Mouse (Mus musculus) lung, embryonic 16.5 days (tissue): ENCODE data around the gene Znrd1. TPM values are rescaled to one million over a fixed set of nuclear protein-coding genes. Genes with fewer than 3 reads are reported as not detected.
A peak's percentile ranks its signal among the peaks of the same experiment; 100 is the strongest.

Source experiments
- ATAC-seq: fragments of 200-750 bp; cut with Nextera tagmentation; 2 replicates; pipeline ENCODE4 v1.8.0; 2017; ENCODE audit warnings: low read depth, mild to moderate bottlenecking, moderate library complexity
- H3K27ac ChIP-seq: fragments of 300-500 bp; sonication (generic); 2 replicates; pipeline ENCODE4 v1.5.1; 2014; ENCODE audit warnings: mild to moderate bottlenecking, control low read depth, low read length
- H3K27me3 ChIP-seq: fragments of 300-500 bp; sonication (generic); 2 replicates; pipeline ENCODE4 v1.6.1; 2014; ENCODE audit warnings: low read depth, low read length, mixed read lengths; ENCODE audit not compliant: control insufficient read depth, insufficient read depth
- H3K36me3 ChIP-seq: fragments of 300-500 bp; sonication (generic); 2 replicates; pipeline ENCODE4 v1.6.1; 2014; ENCODE audit warnings: low read length; ENCODE audit not compliant: control insufficient read depth, insufficient read depth
- H3K4me1 ChIP-seq: fragments of 300-500 bp; sonication (generic); replicated peaks from 2 replicates; pipeline ENCODE4 v1.6.1; 2014; ENCODE audit warnings: low read length, mixed read lengths; ENCODE audit not compliant: control insufficient read depth, insufficient read depth
- H3K4me2 ChIP-seq: fragments of 300-500 bp; sonication (generic); 2 replicates; pipeline ENCODE4 v1.6.1; 2014; ENCODE audit warnings: low read depth, low read length, control low read depth
- H3K4me3 ChIP-seq: fragments of 300-500 bp; sonication (generic); 2 replicates; pipeline ENCODE4 v1.5.1; 2014; ENCODE audit warnings: mild to moderate bottlenecking, low read length, control low read depth
- H3K9ac ChIP-seq: fragments of 300-500 bp; sonication (generic); 2 replicates; pipeline ENCODE4 v1.6.1; 2014; ENCODE audit warnings: low read length, control low read depth
- H3K9me3 ChIP-seq: fragments of 300-500 bp; sonication (generic); 2 replicates; pipeline ENCODE4 v1.6.1; 2016; ENCODE audit warnings: low read length; ENCODE audit not compliant: control insufficient read depth
- WGBS: fragments of 180-500 bp; shearing (Covaris S2); extraction: QIAGEN DNeasy Blood & Tissue Kit; methylation state at CpG from one replicate; pipeline ENCODE4 v1.1.7; 2014; 5-methylcytosine and 5-hydroxymethylcytosine counted together
- polyA plus RNA-seq: library from polyadenylated mRNA; unstranded; fragments of >200 nt; fragmentation: Nextera tagmentation; extraction: Ambion mirVana; gene quantifications from 2 replicates; pipeline ENCODE4 v1.2.1, GENCODE M21; 2015

Znrd1 gene
- polyA plus RNA-seq, result 93.7 and 96.4 TPM in 2 replicates

DNA sequence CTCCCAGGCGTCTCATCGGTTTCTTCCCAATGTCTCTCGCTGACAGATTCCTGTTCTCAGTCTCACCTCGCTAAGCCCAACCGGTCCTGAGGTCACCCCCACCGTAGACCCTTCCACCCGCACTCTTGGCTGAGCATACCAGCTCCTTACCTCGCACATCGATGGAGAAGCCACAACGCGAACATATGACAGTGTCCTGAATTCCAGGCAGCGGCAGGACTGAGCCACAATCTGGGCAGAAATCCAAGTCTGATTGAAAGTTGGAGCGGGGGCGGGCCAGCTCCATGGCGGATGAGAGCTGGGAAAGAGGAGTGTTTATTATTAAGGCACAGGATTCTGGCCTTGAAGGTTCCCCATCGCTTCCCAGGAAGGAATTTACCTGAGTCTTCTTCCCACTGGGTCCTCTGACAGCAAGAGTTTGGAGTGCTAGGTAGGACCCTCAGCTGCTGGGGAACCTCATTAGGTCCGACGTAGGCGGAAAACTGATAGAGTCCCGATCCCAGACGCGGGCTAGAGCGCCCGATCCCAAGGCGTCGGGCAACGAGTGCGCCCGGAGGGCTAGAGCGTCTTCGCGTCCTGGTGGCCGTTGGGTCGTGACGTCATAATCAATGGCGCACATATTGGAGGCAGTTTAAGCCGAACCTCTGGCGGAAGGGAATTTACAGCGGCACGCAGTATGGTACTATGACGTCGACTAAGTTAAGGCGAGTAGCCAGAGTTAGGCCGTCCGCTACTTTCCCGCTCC lies at the start of gene Znrd1, which contains the start of gene Znrd1as:
TSS of gene Znrd1 (minus strand) at position 561 of the 745 bp plus-strand sequence.
TSS of gene Znrd1as (plus strand) at position 594 of the 745 bp plus-strand sequence.
- H3K4me3 ChIP-seq, result peak within 1 kb of the TSS; percentile 72
- peaks cover 12% of the 10 kb centered on the region for H3K4me1 ChIP-seq
- peak within 1 kb of the TSS; percentile 87 for H3K27ac ChIP-seq
- no peaks in the 10 kb centered on the region for H3K27me3 ChIP-seq
- peaks cover 12% of the 10 kb centered on the region for H3K36me3 ChIP-seq
- WGBS, result under 1% methylated on average over 46 of the region's 46 CpGs
- H3K4me2 ChIP-seq, result peak within 1 kb of the TSS; percentile 78
- peak; percentile 98 for ATAC-seq
- no peaks in the 10 kb centered on the region for H3K9me3 ChIP-seq
- peak within 1 kb of the TSS; percentile 84 for H3K9ac ChIP-seq

DNA sequence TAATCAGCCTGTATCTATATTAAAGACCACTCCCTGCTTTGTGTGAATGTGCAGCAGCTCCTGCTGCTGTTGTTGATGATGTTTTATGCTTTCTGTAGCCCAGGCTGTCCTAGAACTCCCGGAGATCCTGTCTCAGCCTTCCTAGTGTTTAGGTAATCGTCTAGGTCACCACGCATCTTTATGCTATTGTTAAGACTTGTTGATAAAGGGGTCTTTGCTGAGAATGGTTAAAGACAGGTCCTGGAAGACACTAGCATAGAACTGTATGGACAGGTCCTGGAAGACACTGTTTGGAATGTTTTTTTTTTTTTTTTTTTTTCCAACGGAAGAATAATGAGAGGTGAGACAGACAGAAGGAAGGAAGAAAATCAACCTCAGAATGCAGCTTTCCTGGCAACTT lies 45.0 kb upstream of the Znrd1 start:
- H3K9me3 ChIP-seq, result no peaks in the 10 kb centered on the region
- peak overlapping the region; percentile 94 for H3K9ac ChIP-seq
- ATAC-seq, result no peak
- WGBS, result 26% methylated on average over 3 of the region's 4 CpGs
- peak overlapping the region; percentile 91 for H3K4me2 ChIP-seq
- no peaks in the 10 kb centered on the region for H3K27me3 ChIP-seq
- H3K36me3 ChIP-seq, result peaks cover 19% of the 10 kb centered on the region
- no peak overlapping the region for H3K27ac ChIP-seq
- peaks cover 4% of the 10 kb centered on the region; the same call in 1 of the 2 replicates for H3K4me1 ChIP-seq
- H3K4me3 ChIP-seq, result peak overlapping the region; percentile 77

DNA sequence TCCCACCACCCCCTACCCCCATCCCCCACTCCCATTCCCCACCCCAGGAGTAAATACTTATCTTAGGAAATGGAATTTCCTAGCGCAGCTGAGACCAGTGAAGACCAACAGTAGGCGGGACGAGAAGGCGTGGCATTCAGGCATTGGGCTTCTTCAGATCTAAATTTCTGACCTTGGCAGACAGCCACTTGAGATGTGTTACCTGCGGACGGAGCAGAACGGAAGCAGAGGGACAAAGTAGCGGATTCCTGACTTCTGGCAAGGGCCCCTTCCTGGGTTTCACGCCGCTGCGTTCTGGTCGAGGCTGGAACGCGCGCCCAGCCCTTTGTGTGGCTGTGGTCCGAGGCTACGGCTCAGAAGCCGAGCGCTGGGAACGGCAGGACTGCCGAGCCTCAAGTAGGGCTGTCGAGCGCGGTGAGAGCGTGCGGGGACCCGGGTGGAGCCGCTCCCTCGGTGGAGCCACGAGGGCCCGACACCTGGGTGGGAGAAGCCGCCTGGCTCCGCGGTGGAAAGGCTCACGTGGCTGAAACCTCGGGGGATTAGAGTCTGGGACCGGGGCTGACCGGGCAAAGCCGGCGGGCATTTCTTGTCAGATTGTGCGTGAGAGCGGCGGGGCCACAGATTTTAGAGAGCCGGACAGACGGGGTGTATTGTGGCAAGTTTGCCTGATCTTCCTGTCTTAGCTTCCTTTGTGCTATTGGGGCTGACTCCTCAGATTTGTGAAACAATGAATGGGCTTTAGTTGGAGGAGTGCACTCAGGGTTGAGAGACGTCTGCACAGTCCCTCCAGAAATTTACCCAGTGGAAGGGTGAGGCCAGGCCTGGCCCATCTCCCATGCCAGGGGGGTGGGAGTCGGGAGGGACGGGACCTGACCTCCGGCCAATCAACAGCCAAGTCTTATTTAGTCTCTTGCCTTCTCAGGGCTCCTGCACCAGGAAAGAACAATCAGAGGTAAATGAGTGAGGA lies 44.3 kb upstream of the Znrd1 start:
- Histone ChIP-seq H3K9me3 (no peaks in the 10 kb centered on the region), H3K9ac (peak overlapping the region; percentile 94), H3K4me3 (peak overlapping the region; percentile 77), H3K4me1 (peaks cover 4% of the 10 kb centered on the region; the same call in 1 of the 2 replicates), H3K4me2 (peak overlapping the region; percentile 91), H3K36me3 (peaks cover 16% of the 10 kb centered on the region), H3K27me3 (no peaks in the 10 kb centered on the region), H3K27ac (peak overlapping the region; percentile 97)
- under 1% methylated on average over 49 of the region's 49 CpGs for WGBS
- ATAC-seq, result peak; percentile 96

DNA sequence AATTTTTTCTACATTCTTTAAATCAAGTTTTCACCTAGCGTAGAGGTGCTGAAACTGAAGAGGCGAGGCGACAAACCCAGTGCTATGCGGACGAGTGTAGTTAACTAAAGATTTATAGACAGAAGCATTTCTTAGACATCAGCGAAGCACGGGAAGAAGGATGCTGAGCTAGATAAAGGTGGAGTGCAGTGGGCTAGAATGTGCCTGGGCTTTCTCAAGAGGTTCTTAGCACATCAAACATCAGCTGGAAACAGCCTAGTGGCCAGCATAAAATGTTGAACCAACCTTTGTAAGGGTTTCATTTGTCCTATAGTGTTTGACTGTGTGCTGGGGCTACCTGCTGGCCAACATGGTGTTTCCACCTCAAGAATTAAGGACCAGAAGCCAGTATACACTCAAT lies 42.5 kb upstream of the Znrd1 start, which contains the start of gene Zfp57:
TSS of gene Zfp57 (plus strand) at position 301 of the 400 bp plus-strand sequence.
- Histone ChIP-seq H3K36me3 (peaks cover 2% of the 10 kb centered on the region; the same call in 1 of the 2 replicates), H3K27ac (peak within 1 kb of the TSS; percentile 45; the same call in 1 of the 2 replicates), H3K4me3 (peak within 1 kb of the TSS; percentile 77; the same call in 1 of the 2 replicates), H3K4me1 (peaks cover 4% of the 10 kb centered on the region; the same call in 1 of the 2 replicates), H3K27me3 (no peaks in the 10 kb centered on the region), H3K9me3 (no peaks in the 10 kb centered on the region), H3K9ac (no peak within 1 kb of the TSS), H3K4me2 (peak within 1 kb of the TSS; percentile 91; the same call in 1 of the 2 replicates)
- ATAC-seq, result no peak
- WGBS, result 87% methylated on average over 7 of the region's 7 CpGs

DNA sequence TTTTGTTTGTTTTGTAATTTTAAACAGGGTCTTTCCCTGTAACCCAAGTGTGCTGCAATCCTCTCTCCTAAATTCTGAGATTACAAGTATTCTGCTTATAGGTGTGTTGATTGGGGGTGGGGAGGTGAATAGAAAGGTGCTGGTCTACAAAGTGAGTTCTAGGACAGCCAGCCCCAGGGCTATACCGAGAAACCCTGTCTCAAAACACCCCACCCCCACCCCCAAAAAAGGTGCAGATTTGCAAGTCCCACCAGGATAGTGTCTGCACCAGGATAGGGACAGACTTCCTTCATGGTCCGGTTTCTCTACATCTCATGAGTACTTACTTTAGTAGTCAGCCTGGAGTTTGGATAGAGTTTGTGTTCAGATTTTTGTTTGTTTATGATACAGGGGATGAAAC lies 40.1 kb upstream of the Znrd1 start:
- Histone ChIP-seq H3K4me3 (no peak overlapping the region), H3K27ac (no peak overlapping the region), H3K9ac (no peak overlapping the region), H3K9me3 (no peaks in the 10 kb centered on the region), H3K4me1 (peaks cover 4% of the 10 kb centered on the region; the same call in 1 of the 2 replicates), H3K27me3 (no peaks in the 10 kb centered on the region), H3K4me2 (no peak overlapping the region), H3K36me3 (no peaks in the 10 kb centered on the region)
- WGBS, result 54% methylated on average over 2 of the region's 2 CpGs
- no peak for ATAC-seq

DNA sequence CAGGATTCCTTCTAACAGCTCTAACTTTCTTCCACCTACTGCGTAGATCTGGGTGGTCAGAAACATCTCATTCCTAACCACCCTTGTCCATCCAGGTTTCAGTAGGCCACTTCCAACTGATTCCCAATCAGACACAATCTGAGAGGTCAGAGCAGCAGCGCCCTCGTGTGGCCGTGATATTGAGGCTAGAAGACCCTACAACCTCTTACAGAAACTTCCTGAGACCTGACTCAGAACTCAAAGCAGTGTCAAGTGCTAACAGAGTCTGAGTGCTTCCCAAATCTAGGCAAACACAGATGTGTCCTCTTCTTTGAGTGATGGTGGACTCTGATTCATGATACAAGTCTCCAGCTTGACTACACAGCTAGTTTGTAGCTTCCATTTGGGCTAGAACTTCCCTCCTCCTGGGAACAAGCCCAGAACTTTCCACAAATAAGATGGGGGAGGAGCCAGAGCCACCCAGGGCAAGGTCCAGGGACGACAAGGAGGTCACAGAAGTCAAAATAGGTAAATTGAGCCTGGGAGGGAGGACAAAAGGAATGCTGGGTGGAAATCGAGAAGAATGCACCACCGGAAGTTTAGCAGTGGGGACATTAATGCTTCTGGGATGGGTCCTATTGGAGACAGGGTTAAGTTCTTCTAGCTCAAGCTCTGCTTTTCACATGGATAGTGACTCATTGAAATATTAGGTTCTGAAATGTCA lies 38.8 kb upstream of the Znrd1 start:
- peak; percentile 53 for ATAC-seq
- no peak overlapping the region for H3K4me2 ChIP-seq
- no peaks in the 10 kb centered on the region for H3K27me3 ChIP-seq
- 27% methylated on average over 7 of the region's 7 CpGs for WGBS
- H3K4me1 ChIP-seq, result 0 out of 2 replicates have a peak, but pooled peaks cover 2% of the 10 kb centered on the region
- no peaks in the 10 kb centered on the region for H3K36me3 ChIP-seq
- no peak overlapping the region for H3K9ac ChIP-seq
- H3K27ac ChIP-seq, result no peak overlapping the region
- no peak overlapping the region for H3K4me3 ChIP-seq
- H3K9me3 ChIP-seq, result no peaks in the 10 kb centered on the region

DNA sequence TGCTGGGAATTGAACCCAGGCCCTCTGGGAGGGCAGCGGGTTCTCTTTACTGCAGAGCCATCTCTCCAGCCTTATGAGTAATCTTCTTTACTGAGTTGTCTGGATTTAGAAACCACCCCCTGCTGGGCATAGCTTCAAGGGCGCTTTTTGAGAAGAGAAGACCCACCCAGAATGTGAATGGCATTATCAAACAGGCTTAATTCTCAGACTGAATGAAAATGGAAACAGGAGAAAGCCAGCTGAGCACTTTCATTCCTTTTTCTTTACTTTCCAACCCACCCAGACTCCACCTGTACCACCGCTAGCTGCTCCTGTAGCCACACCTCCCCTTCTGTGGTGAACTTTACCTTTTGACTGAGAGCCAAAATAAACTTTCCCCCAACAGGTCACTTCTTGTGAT lies 37.1 kb upstream of the Znrd1 start:
- H3K4me1 ChIP-seq, result no peaks in the 10 kb centered on the region
- no peaks in the 10 kb centered on the region for H3K9me3 ChIP-seq
- WGBS, result 54% methylated on average over 3 of the region's 3 CpGs
- H3K27me3 ChIP-seq, result no peaks in the 10 kb centered on the region
- no peaks in the 10 kb centered on the region for H3K36me3 ChIP-seq
- H3K4me3 ChIP-seq, result no peak overlapping the region
- no peak overlapping the region for H3K27ac ChIP-seq
- no peak overlapping the region for H3K4me2 ChIP-seq
- no peak overlapping the region for H3K9ac ChIP-seq
- no peak for ATAC-seq

DNA sequence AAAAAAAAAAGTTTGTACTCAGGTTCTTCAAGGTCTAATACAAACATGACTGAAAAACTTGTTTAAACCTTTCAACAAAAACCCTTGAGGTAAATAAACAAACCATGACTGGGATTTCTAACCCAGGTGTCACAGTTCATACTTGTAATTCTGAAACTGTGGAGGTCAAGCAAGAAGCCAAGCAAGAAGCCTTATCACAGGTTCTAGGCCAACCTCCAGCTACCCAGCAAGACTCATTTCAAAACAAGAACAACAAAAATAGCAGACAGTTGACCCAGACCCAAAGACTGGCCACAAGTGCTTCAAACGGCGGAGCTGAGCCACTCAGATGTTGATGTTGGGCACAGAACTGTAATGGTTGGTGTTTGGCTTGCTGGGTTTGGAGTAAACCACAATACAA lies 36.2 kb upstream of the Znrd1 start:
- H3K4me2 ChIP-seq, result no peak overlapping the region
- H3K9ac ChIP-seq, result no peak overlapping the region
- no peaks in the 10 kb centered on the region for H3K4me1 ChIP-seq
- H3K4me3 ChIP-seq, result no peak overlapping the region
- H3K9me3 ChIP-seq, result no peaks in the 10 kb centered on the region
- peaks cover under 1% of the 10 kb centered on the region; the same call in 1 of the 2 replicates for H3K27me3 ChIP-seq
- H3K36me3 ChIP-seq, result no peaks in the 10 kb centered on the region
- WGBS, result 83% methylated on average over 2 of the region's 2 CpGs
- no peak for ATAC-seq
- H3K27ac ChIP-seq, result no peak overlapping the region
